Mouse (Mus musculus) A20 (cell line): ENCODE results near the gene Timm10b.
A peak's percentile ranks its signal among the peaks of the same experiment; 100 is the strongest.

Experiments used
- DNase-seq: peaks from one replicate; pipeline ENCODE4 v3.0.0-alpha.2; 2011; ENCODE audit warnings: low read depth, low spot score

Gene Timm10b

DNA sequence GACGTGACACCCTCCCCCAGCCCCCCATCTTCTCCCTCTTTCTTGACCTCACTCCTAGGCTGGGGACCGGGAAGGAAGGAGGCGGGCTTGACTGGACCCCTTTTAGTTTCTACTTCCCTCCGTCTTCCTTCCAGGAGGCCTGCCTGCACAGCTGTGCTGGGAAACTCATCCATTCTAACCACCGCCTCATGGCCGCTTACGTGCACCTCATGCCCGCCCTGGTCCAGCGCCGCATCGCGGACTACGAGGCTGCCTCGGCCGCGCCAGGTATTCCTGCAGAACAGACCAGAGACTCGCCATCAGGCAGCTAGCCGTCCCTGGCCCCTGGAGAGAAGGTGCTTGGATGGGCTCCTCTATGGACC lies 1.0 kb downstream of the Timm10b start:
- no peak for DNase-seq

DNA sequence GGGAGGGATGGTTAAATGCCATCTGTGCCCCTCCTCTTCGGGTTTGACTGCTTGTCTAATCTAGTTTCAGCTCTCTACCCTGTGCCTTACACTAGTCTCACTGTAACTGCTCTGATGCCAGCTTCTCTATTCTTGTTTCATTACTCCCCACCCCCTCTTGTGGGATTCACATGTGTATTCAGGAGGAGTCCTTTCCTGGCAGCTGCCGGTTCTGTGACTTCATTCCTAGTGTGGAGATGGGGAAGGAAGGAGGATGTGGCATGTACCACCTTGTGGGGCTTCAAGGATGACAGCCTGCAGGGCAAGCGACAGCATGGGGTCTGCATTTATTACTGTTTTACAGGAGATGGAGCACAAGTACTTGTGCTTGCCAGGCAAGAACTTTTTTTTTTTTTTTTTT lies 2.1 kb downstream of the Timm10b start:
- DNase-seq = peak; percentile 28

DNA sequence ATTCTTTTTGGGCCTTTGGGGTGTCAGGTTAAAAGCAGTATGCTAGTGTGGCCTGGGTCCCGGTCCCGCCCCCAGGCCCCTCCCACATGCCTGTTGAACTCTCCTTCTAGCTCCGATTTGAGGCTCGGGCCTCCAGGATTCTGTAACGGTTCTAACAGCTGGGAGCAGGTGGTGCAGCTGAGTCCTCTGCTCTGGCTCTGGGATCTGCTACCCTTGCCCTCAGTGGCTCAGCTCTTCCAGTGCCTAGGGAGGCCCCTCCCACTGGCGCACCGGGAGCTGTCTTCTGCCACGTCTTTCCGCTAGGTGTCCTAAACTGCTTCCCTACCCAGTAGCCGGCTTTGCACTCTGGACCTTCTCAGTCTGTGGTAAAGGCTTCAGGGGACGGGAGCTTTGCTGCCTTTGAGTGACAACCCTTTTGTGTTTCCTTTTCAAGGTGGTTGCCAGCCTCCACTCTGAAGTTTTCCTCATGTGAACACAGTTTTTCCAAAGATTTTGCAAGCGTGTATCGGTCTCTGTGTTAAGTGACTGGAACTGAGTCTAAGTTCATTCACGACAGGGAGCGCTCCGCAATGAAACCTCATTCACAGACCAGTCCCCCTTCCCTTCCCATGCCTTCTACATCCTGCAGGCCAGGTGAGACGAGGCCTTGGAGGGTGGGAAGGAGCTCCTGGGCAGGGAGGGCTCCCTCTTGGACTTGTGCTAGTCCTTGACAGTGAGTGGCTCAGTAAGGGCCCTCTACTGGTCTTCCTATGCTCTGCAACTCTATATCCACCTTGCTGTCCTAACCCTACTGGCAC lies 11.0 kb downstream of the Timm10b start, which contains the start of gene Dnhd1:
Gene Dnhd1 (plus strand): TSS at position 189 of the 797 bp plus-strand sequence.
- peak; percentile 27 for DNase-seq

GRCm38 (mm10) chr7:105685541-105686197 lies 45.8 kb downstream of the Timm10b start:
- no peak for DNase-seq

- DNase-seq = peak; percentile 38
These were observed 51.0 kb downstream of the Timm10b start for GRCm38 (mm10) chr7:105690875-105691274.
